Mouse (Mus musculus) spleen, postnatal 36 days (tissue): Measurements from ENCODE around the gene Med13.
"Not testable (repeated sequence)": the region's sequence is repeated elsewhere in the genome, so short reads cannot be mapped to it uniquely, and the experiment has no call there.

Experiments used
- DNase-seq, 2 experiments: peaks; one replicate each; pipeline ENCODE4 v3.0.0; 2022; ENCODE audit warnings: low spot score in 2 of 2, mixed read lengths in 1 of 2

Med13 gene

GRCm38 (mm10) chr11:86380521-86381238, 23.3 kb upstream of the Med13 start:
- no peak for DNase-seq

GRCm38 (mm10) chr11:86378981-86379380, 21.6 kb upstream of the Med13 start:
- no peak for DNase-seq

- no peak for DNase-seq
These were observed 20.4 kb upstream of the Med13 start for GRCm38 (mm10) chr11:86377841-86378240.

- no peak for DNase-seq
These were observed 19.3 kb upstream of the Med13 start for GRCm38 (mm10) chr11:86376707-86377106.

GRCm38 (mm10) chr11:86375086-86375485, 17.7 kb upstream of the Med13 start:
- no peak for DNase-seq

- no peak for DNase-seq
These were observed 13.9 kb upstream of the Med13 start for GRCm38 (mm10) chr11:86371266-86371665.

GRCm38 (mm10) chr11:86369860-86370259, 12.5 kb upstream of the Med13 start:
- no peak for DNase-seq

- no peak for DNase-seq
These were observed 11.6 kb upstream of the Med13 start for GRCm38 (mm10) chr11:86369003-86369402.

- no peak for DNase-seq
These were observed 7.5 kb upstream of the Med13 start for GRCm38 (mm10) chr11:86364709-86365452.

GRCm38 (mm10) chr11:86357984-86358528, 654 bp upstream of the Med13 start:
- DNase-seq, result peak; percentile 99

- DNase-seq, result peak; percentile 13 to 35
These were observed 1.2 kb downstream of the Med13 start for GRCm38 (mm10) chr11:86356007-86356853.

GRCm38 (mm10) chr11:86353586-86353985, 3.8 kb downstream of the Med13 start:
- no peak for DNase-seq

- no peak for DNase-seq
These were observed 5.6 kb downstream of the Med13 start for GRCm38 (mm10) chr11:86351766-86352315.

- no peak for DNase-seq
These were observed 6.7 kb downstream of the Med13 start for GRCm38 (mm10) chr11:86350636-86351138.

- no peak for DNase-seq
These were observed 8.1 kb downstream of the Med13 start for GRCm38 (mm10) chr11:86349325-86349724.

GRCm38 (mm10) chr11:86348872-86349271, 8.5 kb downstream of the Med13 start:
- DNase-seq, result no peak

- no peak for DNase-seq
These were observed 9.8 kb downstream of the Med13 start for GRCm38 (mm10) chr11:86347387-86348122.

GRCm38 (mm10) chr11:86346525-86346924, 10.9 kb downstream of the Med13 start:
- DNase-seq, result no peak

GRCm38 (mm10) chr11:86344940-86345339, 12.5 kb downstream of the Med13 start:
- not testable (repeated sequence) for DNase-seq

- no peak for DNase-seq
These were observed 33.2 kb downstream of the Med13 start for GRCm38 (mm10) chr11:86324251-86324650.

GRCm38 (mm10) chr11:86314992-86315391, 42.4 kb downstream of the Med13 start:
- DNase-seq, result not testable (repeated sequence)
